Mouse (Mus musculus) limb, embryonic 14.5 days (tissue): ENCODE results near the gene Neurod2. TPM values are rescaled to one million over a fixed set of nuclear protein-coding genes. Genes with fewer than 3 reads are reported as not detected.

ENCODE experiments used
- ATAC-seq: fragments of 200-750 bp; cut with Nextera tagmentation; 2 replicates; pipeline ENCODE4 v1.8.0; 2017; ENCODE audit warnings: low read depth, moderate number of reproducible peaks, moderate TSS enrichment; ENCODE audit not compliant: low FRiP score
- DNase-seq: peaks from one replicate; pipeline ENCODE4 v3.0.0-alpha.2; 2015; ENCODE audit warnings: low spot score
- H3K27ac ChIP-seq: fragments of 300-500 bp; sonication (generic); replicated peaks from 2 replicates; pipeline ENCODE4 v1.5.1; 2014; ENCODE audit warnings: low read depth, mild to moderate bottlenecking, low read length, moderate library complexity, mixed read lengths
- H3K27me3 ChIP-seq: fragments of 300-500 bp; sonication (generic); 2 replicates; pipeline ENCODE4 v1.6.1; 2014; ENCODE audit warnings: low read length, mixed read lengths; ENCODE audit not compliant: control insufficient read depth, insufficient read depth
- H3K36me3 ChIP-seq: fragments of 300-500 bp; sonication (generic); 2 replicates; pipeline ENCODE4 v1.6.1; 2014; ENCODE audit warnings: mild to moderate bottlenecking, low read length, moderate library complexity, mixed read lengths; ENCODE audit not compliant: control insufficient read depth, insufficient read depth
- H3K4me1 ChIP-seq: fragments of 300-500 bp; sonication (generic); 2 replicates; pipeline ENCODE4 v1.6.1; 2014; ENCODE audit warnings: antibody characterized with exemption, low read length, mixed read lengths; ENCODE audit not compliant: control insufficient read depth, insufficient read depth
- H3K4me2 ChIP-seq: fragments of 300-500 bp; sonication (generic); replicated peaks from 2 replicates; pipeline ENCODE4 v1.6.1; 2014; ENCODE audit warnings: low read depth, mild to moderate bottlenecking, low read length, moderate library complexity; ENCODE audit not compliant: severe bottlenecking
- H3K4me3 ChIP-seq: fragments of 300-500 bp; sonication (generic); replicated peaks from 2 replicates; pipeline ENCODE4 v1.5.1; 2014; ENCODE audit warnings: low read length
- H3K9ac ChIP-seq: fragments of 300-500 bp; sonication (generic); 2 replicates; pipeline ENCODE4 v1.6.1; 2014; ENCODE audit warnings: mild to moderate bottlenecking, low read depth, low read length, moderate library complexity; ENCODE audit not compliant: severe bottlenecking
- H3K9me3 ChIP-seq: fragments of 300-500 bp; sonication (generic); 2 replicates; pipeline ENCODE4 v1.6.1; 2016; ENCODE audit warnings: low read length; ENCODE audit not compliant: control insufficient read depth
- POLR2A ChIP-seq: fragments of 200-500 bp; IDR thresholded peaks from 2 replicates; pipeline ENCODE4 v1.8.0; 2012; ENCODE audit warnings: inconsistent platforms, mild to moderate bottlenecking, moderate library complexity, borderline replicate concordance; ENCODE audit not compliant: insufficient read depth, insufficient read length; ENCODE audit errors: extremely low read depth
- WGBS: fragments of 180-500 bp; shearing (Covaris S2); extraction: QIAGEN DNeasy Blood & Tissue Kit; methylation state at CpG from one replicate; pipeline ENCODE4 v1.1.7; 2014; 5-methylcytosine and 5-hydroxymethylcytosine counted together
- polyA plus RNA-seq, 2 experiments: library from polyadenylated mRNA; depleted of rRNA in 1 of 2; stranded (reverse) in 1 of 2; unstranded in 1 of 2; fragments of >200 nt; fragmentation: Nextera tagmentation in 1 of 2; extraction: Ambion mirVana in 1 of 2; gene quantifications; 2 replicates each; pipeline versions ENCODE4 v1.2.1 to v1.2.3; 2012 to 2014

Neurod2 gene
- polyA plus RNA-seq (2012; rRNA removed) (0.14 and 0.52 TPM in 2 replicates), polyA plus RNA-seq (2014; fragmentation: Nextera tagmentation; extraction: Ambion mirVana) (not detected in 2 replicates)

DNA sequence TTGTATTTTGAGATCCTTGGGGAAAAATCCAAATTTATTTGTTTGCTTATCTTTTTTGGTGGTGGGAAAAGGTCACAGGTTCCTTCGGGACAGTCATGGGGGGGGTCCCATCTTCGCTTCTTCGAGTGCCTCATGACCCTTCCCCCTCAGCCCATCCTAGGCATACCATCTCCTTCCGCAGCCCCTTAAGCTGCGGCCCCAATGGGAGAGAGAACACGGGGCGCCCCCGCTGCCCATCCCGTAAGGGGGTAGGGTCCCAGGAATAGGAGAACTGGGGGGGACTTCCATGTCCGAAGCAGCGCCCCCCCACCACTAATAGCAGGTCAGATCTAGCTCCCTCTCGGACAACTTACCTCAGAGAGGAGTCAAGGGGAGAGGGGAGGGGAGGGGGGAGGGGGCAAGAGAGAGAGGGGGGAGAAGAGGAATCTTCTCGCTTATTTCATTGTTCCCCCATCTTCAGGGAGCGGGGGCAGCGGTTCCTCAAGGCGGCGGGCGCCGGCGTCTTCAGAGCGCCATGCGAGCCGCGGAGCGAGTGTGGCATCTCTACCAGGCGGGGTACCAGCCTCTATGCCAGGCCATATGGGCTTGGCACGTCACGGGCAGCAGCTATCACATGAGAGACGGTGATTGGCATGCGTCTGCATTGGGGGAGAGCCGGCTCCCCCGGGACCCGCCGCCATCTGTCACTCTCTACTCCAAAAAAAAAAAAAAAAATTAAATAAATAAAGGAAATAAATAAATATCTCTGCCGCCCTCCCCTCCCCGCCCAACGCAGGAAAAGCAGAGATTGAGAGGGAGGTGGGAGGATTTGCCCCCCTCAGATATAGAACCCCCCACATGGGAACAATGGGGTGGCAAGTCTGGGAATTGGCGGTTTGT lies at the start of gene Neurod2:
TSS of gene Neurod2 (minus strand) at position 568 of the 879 bp plus-strand sequence.
- ATAC-seq (no peak), DNase-seq (no peak)
- Histone ChIP-seq H3K9ac (no peak within 1 kb of the TSS), H3K4me1 (peaks cover 5% of the 10 kb centered on the region; the same call in 1 of the 2 replicates), H3K36me3 (no peaks in the 10 kb centered on the region), H3K4me2 (0 out of 2 replicates have a peak within 1 kb of the TSS, but pooled peaks have one; percentile 40), H3K4me3 (peak within 1 kb of the TSS; percentile 21), H3K9me3 (no peaks in the 10 kb centered on the region), H3K27me3 (peaks cover 100% of the 10 kb centered on the region), H3K27ac (no peak within 1 kb of the TSS)
- no peak for TF ChIP-seq POLR2A
- 2% methylated on average over 37 of the region's 38 CpGs for WGBS

DNA sequence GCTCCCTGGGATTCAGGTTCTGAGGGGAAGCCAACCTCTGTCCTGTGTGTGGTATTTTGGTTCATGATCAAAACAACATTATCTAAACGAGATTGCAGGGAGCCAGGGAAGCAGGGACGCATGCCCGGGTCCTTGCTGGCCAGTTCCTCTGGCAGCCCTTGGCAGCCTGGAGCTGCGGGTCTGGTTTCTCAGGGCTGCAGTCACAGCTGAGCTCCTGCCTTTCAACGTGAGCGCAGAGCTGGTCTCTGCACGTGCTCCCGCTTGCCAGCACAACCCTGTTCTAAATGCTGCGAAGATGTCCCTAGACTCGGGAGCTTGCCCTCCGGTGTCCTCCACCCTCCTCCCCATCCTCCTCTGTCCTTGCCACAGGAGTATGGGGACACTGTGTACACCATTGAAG lies 48.3 kb upstream of the Neurod2 start:
- Histone ChIP-seq H3K4me1 (no peaks in the 10 kb centered on the region), H3K27ac (no peak overlapping the region), H3K9me3 (no peaks in the 10 kb centered on the region), H3K4me2 (no peak overlapping the region), H3K27me3 (no peaks in the 10 kb centered on the region), H3K4me3 (no peak overlapping the region), H3K9ac (no peak overlapping the region), H3K36me3 (peaks cover 76% of the 10 kb centered on the region)
- ATAC-seq, result no peak
- TF ChIP-seq POLR2A, result no peak
- no peak for DNase-seq
- WGBS, result 82% methylated on average over 11 of the region's 11 CpGs

DNA sequence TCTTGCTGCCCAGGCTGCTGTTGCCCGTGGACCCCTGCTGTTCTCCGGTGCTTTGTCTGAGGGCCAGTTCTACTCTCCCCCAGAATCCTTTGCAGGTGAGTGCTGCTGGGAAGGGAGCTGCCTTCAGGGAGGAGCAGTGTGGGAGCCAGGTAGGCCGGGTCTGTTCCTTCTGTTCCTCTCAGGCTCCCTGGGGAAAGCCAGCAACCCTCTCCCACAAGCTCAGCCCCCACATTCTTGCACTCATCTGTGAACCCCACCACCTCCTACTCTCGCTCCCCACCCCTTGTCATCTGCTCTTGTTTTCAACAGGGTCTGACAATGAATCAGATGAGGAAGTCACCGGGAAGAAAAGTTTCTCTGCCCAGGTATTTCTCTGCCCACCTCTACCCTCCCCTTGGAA lies 47.3 kb upstream of the Neurod2 start:
- no peak overlapping the region for H3K9ac ChIP-seq
- no peaks in the 10 kb centered on the region for H3K4me1 ChIP-seq
- no peak for DNase-seq
- H3K27me3 ChIP-seq, result no peaks in the 10 kb centered on the region
- H3K9me3 ChIP-seq, result no peaks in the 10 kb centered on the region
- WGBS, result 61% methylated on average over 5 of the region's 5 CpGs
- H3K36me3 ChIP-seq, result peaks cover 76% of the 10 kb centered on the region
- H3K4me3 ChIP-seq, result no peak overlapping the region
- no peak overlapping the region for H3K27ac ChIP-seq
- no peak for TF ChIP-seq POLR2A
- ATAC-seq, result no peak
- no peak overlapping the region for H3K4me2 ChIP-seq

DNA sequence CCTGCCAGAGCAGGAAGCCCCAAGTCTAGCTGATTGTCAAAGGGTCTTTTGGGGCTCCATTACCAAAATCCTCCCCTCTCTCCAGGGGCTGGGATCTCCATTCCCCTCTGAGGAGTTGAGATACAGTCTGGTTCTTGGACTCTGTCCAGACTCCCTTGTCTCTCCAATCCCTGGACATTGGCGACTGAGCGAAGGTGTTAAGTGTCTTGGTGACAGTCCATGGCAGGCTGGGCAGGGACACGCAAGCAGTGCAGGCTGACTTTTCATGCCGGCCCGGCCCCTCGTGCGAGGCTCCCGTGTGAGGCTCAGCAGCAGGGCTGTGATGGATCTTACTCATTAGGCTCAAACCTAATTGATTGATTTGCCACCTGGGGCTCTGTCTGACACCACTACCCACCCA lies 44.8 kb upstream of the Neurod2 start:
- H3K27me3 ChIP-seq, result no peaks in the 10 kb centered on the region
- no peak for TF ChIP-seq POLR2A
- H3K27ac ChIP-seq, result no peak overlapping the region
- no peaks in the 10 kb centered on the region for H3K4me1 ChIP-seq
- H3K4me3 ChIP-seq, result no peak overlapping the region
- 82% methylated on average over 8 of the region's 8 CpGs for WGBS
- H3K9me3 ChIP-seq, result no peaks in the 10 kb centered on the region
- DNase-seq (no peak), ATAC-seq (no peak)
- no peak overlapping the region for H3K4me2 ChIP-seq
- H3K36me3 ChIP-seq, result peaks cover 61% of the 10 kb centered on the region
- no peak overlapping the region for H3K9ac ChIP-seq

DNA sequence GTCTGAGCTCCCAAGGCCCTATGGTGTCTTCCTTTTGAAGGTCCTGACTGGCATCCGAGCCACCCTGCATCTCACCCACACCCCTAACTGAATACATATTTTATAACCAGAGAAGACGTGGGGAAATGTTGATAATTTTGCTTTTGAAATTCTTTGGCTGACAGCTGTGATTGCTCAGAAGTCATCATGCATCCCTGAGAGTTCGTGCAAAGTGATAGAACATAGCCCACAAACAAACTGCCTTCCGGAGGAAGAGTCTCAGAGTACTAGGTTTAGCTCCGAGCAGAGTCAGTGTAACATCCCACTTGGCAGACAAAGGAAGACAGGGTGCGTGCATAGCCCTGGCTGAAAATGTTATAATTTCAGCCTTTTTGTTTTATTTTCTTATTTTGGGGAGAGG lies 43.8 kb upstream of the Neurod2 start:
- Histone ChIP-seq H3K4me3 (no peak overlapping the region), H3K4me2 (no peak overlapping the region), H3K9me3 (no peaks in the 10 kb centered on the region), H3K4me1 (no peaks in the 10 kb centered on the region), H3K27ac (no peak overlapping the region), H3K9ac (no peak overlapping the region), H3K36me3 (peaks cover 51% of the 10 kb centered on the region), H3K27me3 (no peaks in the 10 kb centered on the region)
- ATAC-seq (no peak), DNase-seq (no peak)
- WGBS, result 90% methylated on average over 6 of the region's 6 CpGs
- TF ChIP-seq POLR2A, result no peak
